Mouse (Mus musculus) liver, embryonic 11.5 days (tissue): ENCODE results near the gene Ank2. TPM values are rescaled to one million over a fixed set of nuclear protein-coding genes. Genes with fewer than 3 reads are reported as not detected.
A peak's percentile ranks its signal among the peaks of the same experiment; 100 is the strongest.

Experiments used
- ATAC-seq: fragments of 200-750 bp; cut with Nextera tagmentation; replicated peaks from 2 replicates; pipeline ENCODE4 v1.8.0; 2017; ENCODE audit warnings: moderate number of reproducible peaks, mild to moderate bottlenecking, moderate TSS enrichment, moderate library complexity; ENCODE audit not compliant: low FRiP score
- DNase-seq: peaks from one replicate; pipeline ENCODE4 v3.0.0-alpha.2; 2017; ENCODE audit warnings: low spot score
- H3K27ac ChIP-seq: fragments of 300-500 bp; sonication (generic); 2 replicates; pipeline ENCODE4 v1.5.1; 2014; ENCODE audit warnings: mild to moderate bottlenecking, low read depth, low read length, control low read depth
- H3K27me3 ChIP-seq: fragments of 300-500 bp; sonication (generic); replicated peaks from 2 replicates; pipeline ENCODE4 v1.6.1; 2014; ENCODE audit warnings: low read length, mixed read lengths; ENCODE audit not compliant: control insufficient read depth, insufficient read depth
- H3K36me3 ChIP-seq: fragments of 300-500 bp; sonication (generic); 2 replicates; pipeline ENCODE4 v1.6.1; 2014; ENCODE audit warnings: mild to moderate bottlenecking, low read length, moderate library complexity, mixed read lengths; ENCODE audit not compliant: control insufficient read depth, insufficient read depth
- H3K4me1 ChIP-seq: fragments of 300-500 bp; sonication (generic); replicated peaks from 2 replicates; pipeline ENCODE4 v1.6.1; 2014; ENCODE audit warnings: low read length, mixed read lengths; ENCODE audit not compliant: control insufficient read depth, insufficient read depth
- H3K4me2 ChIP-seq: fragments of 300-500 bp; sonication (generic); 2 replicates; pipeline ENCODE4 v1.6.1; 2014; ENCODE audit warnings: mild to moderate bottlenecking, control low read depth, moderate library complexity
- H3K4me3 ChIP-seq: fragments of 300-500 bp; sonication (generic); 2 replicates; pipeline ENCODE4 v1.5.1; 2014; ENCODE audit warnings: low read depth, low read length, control low read depth
- H3K9ac ChIP-seq: fragments of 300-500 bp; sonication (generic); 2 replicates; pipeline ENCODE4 v1.6.1; 2014; ENCODE audit warnings: low read depth, low read length, control low read depth
- H3K9me3 ChIP-seq: fragments of 300-500 bp; sonication (generic); 2 replicates; pipeline ENCODE4 v1.6.1; 2016; ENCODE audit warnings: low read length, inconsistent platforms, mixed read lengths; ENCODE audit not compliant: control insufficient read depth
- WGBS: fragments of 180-500 bp; shearing (Covaris S2); extraction: QIAGEN DNeasy Blood & Tissue Kit; methylation state at CpG from one replicate; pipeline ENCODE4 v1.1.7; 2014; 5-methylcytosine and 5-hydroxymethylcytosine counted together
- polyA plus RNA-seq: library from polyadenylated mRNA; unstranded; fragments of >200 nt; fragmentation: Nextera tagmentation; extraction: Ambion mirVana; gene quantifications from 2 replicates; pipeline ENCODE4 v1.2.1, GENCODE M21; 2014

The Ank2 gene
- polyA plus RNA-seq, 1 experiment from 2014 or later = 17.3 TPM

DNA sequence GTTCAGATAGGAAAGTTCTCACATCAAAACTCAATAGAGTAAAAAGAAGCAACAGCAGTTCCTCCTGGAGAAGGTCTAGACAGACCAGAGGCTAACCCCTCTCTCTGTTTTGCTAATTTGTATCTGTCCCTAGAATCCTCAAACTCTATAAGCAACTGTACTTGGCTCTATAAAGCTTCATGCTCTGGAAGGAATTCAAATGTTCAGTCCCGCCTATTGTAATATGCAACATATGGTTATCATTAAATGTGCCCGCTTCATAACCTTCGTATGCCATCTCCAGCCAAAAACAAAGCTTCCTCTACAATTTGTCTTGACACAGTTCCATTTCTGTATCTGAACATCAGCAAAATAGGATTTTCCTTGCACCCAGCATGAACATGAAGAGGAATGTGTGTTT, 389.7 kb downstream of the Ank2 start:
- Histone ChIP-seq H3K9ac (no peak overlapping the region), H3K27me3 (no peaks in the 10 kb centered on the region), H3K4me1 (no peaks in the 10 kb centered on the region), H3K27ac (no peak overlapping the region), H3K9me3 (no peaks in the 10 kb centered on the region; the same call in 1 of the 2 replicates), H3K4me3 (no peak overlapping the region), H3K4me2 (no peak overlapping the region), H3K36me3 (no peaks in the 10 kb centered on the region)
- 87% methylated on average over 3 of the region's 3 CpGs for WGBS
- DNase-seq (no peak), ATAC-seq (no peak)

DNA sequence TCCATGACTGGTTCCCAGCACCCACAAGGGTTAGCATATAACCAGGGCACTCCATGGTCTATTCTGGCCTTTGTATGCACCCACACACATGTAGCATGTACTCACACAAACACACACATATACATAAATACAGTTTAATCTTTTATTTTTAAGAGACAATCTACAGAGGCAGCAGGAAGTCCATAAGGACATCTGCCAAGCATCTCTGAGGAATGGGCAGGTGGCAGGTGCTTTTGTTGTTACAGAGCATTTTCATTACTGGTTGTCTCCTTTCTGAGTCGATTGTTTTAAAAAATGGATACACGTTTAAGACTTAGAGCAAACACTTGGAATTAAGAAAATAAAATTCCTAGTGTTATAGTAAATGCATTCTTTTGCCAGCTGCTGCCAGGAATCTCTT, 390.7 kb downstream of the Ank2 start:
- Histone ChIP-seq H3K9ac (no peak overlapping the region), H3K27me3 (no peaks in the 10 kb centered on the region), H3K36me3 (no peaks in the 10 kb centered on the region), H3K9me3 (no peaks in the 10 kb centered on the region; the same call in 1 of the 2 replicates), H3K4me1 (no peaks in the 10 kb centered on the region), H3K4me3 (no peak overlapping the region), H3K27ac (no peak overlapping the region), H3K4me2 (no peak overlapping the region)
- DNase-seq (no peak), ATAC-seq (no peak)
- 80% methylated on average over 2 of the region's 2 CpGs for WGBS

DNA sequence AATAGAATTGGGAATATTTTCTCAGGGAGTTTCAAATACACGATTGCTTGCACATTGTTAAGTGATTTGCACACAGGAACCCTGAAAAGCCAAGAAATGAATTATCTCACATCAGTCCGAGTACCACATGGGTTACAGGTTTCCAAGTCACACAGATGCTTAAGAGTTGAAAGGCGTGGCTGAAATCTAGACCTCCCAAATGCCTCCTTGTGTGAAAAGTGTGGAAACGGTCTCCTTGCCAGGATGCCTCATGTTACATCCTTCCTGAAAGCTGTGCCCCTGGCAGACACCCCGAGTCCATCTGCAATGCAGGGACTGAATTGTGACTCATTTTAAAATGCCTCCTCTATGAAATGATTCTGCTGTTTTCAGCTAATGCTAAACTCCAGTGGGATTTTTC, 391.9 kb downstream of the Ank2 start:
- DNase-seq (no peak), ATAC-seq (no peak)
- Histone ChIP-seq H3K36me3 (no peaks in the 10 kb centered on the region), H3K27me3 (no peaks in the 10 kb centered on the region), H3K27ac (no peak overlapping the region), H3K9me3 (no peaks in the 10 kb centered on the region; the same call in 1 of the 2 replicates), H3K4me2 (no peak overlapping the region), H3K9ac (no peak overlapping the region), H3K4me1 (no peaks in the 10 kb centered on the region), H3K4me3 (no peak overlapping the region)
- WGBS = 69% methylated on average over 5 of the region's 5 CpGs

DNA sequence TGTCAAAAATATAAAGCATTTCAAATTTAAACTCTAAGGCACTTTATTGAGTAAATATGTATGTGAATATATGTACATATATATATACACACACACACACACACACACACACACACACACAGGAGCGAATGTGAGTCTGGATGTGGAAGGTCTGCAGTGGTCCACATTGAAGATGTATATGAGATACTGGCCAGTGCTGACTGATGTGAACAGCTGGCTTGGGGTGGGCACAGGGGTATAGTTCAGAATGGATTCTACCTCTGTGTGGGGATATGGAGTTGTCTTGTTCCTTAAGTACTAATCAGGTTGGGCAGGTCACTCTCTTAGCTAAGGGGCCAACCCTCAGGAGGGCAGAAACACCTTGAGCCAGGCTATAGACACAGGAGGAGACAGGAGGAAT, 397.8 kb downstream of the Ank2 start:
- Histone ChIP-seq H3K9me3 (no peaks in the 10 kb centered on the region), H3K27me3 (no peaks in the 10 kb centered on the region), H3K4me1 (no peaks in the 10 kb centered on the region), H3K9ac (no peak overlapping the region), H3K4me2 (no peak overlapping the region), H3K27ac (no peak overlapping the region), H3K36me3 (no peaks in the 10 kb centered on the region), H3K4me3 (no peak overlapping the region)
- DNase-seq (no peak), ATAC-seq (0 out of 2 replicates have a peak, but pooled peaks have one; percentile 12)
- WGBS = 83% methylated on average over 1 of the region's 1 CpGs

DNA sequence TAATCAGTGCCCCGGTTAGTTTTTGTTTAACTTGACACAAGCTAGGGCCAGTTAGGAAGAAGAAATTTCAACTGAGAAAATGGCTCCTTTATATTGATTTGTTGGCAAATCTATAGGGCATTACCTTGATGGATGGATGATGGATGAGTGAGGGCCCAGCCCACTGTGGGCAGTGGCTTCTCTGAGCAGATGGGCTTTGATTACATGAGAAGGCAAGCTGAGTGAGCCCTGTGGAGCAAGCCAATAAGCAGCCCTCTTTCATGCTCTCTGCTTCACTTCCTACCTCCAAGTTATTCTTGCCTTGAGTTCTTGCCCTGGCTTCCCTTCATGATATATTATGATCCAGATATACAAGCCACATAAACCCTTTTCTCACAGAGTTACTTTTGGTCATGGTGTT, 401.4 kb downstream of the Ank2 start:
- H3K4me1 ChIP-seq = no peaks in the 10 kb centered on the region
- H3K27ac ChIP-seq = no peak overlapping the region
- H3K27me3 ChIP-seq = no peaks in the 10 kb centered on the region
- no peak for ATAC-seq
- WGBS = 86% methylated on average over 1 of the region's 1 CpGs
- no peak overlapping the region for H3K4me2 ChIP-seq
- no peaks in the 10 kb centered on the region for H3K36me3 ChIP-seq
- no peak overlapping the region for H3K9ac ChIP-seq
- H3K4me3 ChIP-seq = no peak overlapping the region
- no peaks in the 10 kb centered on the region for H3K9me3 ChIP-seq
- no peak for DNase-seq

DNA sequence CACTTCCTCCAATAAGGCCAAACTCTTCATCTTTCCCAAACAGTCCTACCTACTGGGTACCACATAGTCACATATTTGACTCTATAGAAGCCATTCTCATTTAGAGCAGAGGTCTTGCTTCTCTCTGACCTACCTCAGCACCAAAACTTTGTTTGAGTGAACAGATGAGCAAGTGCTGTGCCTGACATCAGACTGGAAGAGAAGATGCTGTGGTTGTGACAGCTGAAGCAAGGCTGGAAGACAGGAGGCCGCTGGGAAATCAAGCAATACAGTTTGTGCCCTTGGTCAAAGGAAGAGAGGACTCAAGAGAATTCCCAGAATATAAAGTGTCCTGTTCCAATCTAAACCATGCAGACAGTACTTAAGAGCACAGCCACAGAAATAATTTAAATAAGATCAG, 402.0 kb downstream of the Ank2 start:
- H3K27me3 ChIP-seq = no peaks in the 10 kb centered on the region
- no peak overlapping the region for H3K4me3 ChIP-seq
- 89% methylated on average over 1 of the region's 1 CpGs for WGBS
- H3K9me3 ChIP-seq = no peaks in the 10 kb centered on the region
- H3K4me1 ChIP-seq = no peaks in the 10 kb centered on the region
- H3K4me2 ChIP-seq = no peak overlapping the region
- DNase-seq (no peak), ATAC-seq (no peak)
- no peak overlapping the region for H3K9ac ChIP-seq
- H3K27ac ChIP-seq = no peak overlapping the region
- no peaks in the 10 kb centered on the region for H3K36me3 ChIP-seq

DNA sequence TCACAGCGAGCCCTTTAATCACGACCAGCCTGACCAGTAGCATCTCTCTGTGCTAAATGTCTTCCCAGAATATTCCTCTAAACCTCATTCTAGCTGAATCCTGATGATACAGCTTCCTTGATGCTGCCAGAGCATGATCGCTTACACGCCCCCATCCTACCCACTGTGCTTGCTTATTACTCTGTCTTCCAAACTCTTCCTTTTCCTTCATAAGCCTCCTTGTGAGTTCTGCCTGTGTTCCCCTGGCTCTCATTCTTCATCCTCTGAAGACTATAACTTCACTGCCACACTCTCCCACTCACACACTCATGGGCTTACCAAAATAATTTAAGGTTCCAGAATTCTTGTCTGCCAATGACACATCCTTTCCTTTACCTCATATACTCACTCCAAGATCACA, 405.5 kb downstream of the Ank2 start:
- 80% methylated on average over 4 of the region's 4 CpGs for WGBS
- Histone ChIP-seq H3K27ac (no peak overlapping the region), H3K27me3 (no peaks in the 10 kb centered on the region), H3K4me2 (no peak overlapping the region), H3K9me3 (no peaks in the 10 kb centered on the region), H3K4me3 (no peak overlapping the region), H3K36me3 (no peaks in the 10 kb centered on the region), H3K4me1 (no peaks in the 10 kb centered on the region), H3K9ac (no peak overlapping the region)
- ATAC-seq (no peak), DNase-seq (no peak)

DNA sequence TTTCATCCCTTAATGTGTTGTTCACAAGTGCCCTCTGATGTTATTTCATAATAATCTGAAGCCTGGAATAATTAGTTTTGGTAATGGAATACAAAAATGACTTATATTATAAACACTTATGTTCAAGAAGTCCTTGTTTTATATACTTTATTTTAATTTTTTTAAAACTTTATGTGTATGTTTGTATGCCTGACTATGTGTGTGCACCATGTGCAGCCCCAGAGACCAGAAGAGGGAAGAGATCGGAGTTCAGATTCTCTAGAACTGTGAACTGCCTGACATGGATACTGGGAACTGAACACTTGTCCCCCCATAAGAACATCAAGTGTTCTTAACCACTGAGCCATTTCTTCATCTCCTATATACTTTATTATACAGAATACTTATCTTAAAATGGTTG, 411.6 kb downstream of the Ank2 start:
- H3K27ac ChIP-seq = no peak overlapping the region
- H3K4me1 ChIP-seq = no peaks in the 10 kb centered on the region
- H3K36me3 ChIP-seq = no peaks in the 10 kb centered on the region
- H3K4me2 ChIP-seq = no peak overlapping the region
- DNase-seq (no peak), ATAC-seq (no peak)
- H3K27me3 ChIP-seq = no peaks in the 10 kb centered on the region
- H3K9ac ChIP-seq = no peak overlapping the region
- WGBS = 84% methylated on average over 1 of the region's 1 CpGs
- no peaks in the 10 kb centered on the region for H3K9me3 ChIP-seq
- no peak overlapping the region for H3K4me3 ChIP-seq

DNA sequence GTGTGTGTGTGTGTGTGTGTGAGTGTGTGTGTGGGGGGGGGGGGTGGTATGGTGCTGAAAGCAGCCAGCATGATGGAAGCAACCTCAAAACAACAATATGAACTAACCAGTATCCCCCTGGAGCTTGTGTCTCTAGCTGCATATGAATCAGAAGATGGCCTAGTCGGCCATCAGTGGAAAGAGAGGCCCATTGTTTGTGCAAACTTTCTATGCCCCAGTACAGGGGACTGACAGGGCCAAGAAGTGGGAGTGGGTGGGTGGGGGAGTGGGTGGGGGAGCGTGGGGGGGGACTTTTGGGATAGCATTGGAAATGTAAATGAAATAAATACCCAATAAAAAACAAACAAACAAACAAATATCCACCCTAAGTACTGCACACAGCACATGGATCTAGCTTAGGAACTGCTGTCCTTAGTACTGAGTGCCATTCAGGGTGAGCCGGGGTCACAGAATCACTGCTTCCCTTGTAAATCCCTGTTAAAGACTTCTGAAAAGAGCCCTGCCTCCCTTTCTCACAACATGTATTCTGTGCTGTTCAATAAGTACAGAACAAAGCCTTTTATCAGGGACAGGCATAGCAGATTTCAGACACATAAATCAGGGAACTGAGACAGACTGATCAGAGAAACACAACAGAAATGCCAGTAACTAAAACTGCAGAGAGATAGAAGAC, 412.2 kb downstream of the Ank2 start:
- 76% methylated on average over 3 of the region's 3 CpGs for WGBS

More for the DNA sequence above, 412.2 kb downstream of the Ank2 start:
- Histone ChIP-seq H3K9me3 (no peaks in the 10 kb centered on the region), H3K4me3 (no peak overlapping the region), H3K9ac (no peak overlapping the region), H3K4me2 (no peak overlapping the region), H3K4me1 (no peaks in the 10 kb centered on the region), H3K27ac (no peak overlapping the region), H3K27me3 (no peaks in the 10 kb centered on the region), H3K36me3 (no peaks in the 10 kb centered on the region)
- ATAC-seq (no peak), DNase-seq (no peak)
